25 mouse cellular contexts compared by ENCODE assay signal in the genomic region with DNA sequence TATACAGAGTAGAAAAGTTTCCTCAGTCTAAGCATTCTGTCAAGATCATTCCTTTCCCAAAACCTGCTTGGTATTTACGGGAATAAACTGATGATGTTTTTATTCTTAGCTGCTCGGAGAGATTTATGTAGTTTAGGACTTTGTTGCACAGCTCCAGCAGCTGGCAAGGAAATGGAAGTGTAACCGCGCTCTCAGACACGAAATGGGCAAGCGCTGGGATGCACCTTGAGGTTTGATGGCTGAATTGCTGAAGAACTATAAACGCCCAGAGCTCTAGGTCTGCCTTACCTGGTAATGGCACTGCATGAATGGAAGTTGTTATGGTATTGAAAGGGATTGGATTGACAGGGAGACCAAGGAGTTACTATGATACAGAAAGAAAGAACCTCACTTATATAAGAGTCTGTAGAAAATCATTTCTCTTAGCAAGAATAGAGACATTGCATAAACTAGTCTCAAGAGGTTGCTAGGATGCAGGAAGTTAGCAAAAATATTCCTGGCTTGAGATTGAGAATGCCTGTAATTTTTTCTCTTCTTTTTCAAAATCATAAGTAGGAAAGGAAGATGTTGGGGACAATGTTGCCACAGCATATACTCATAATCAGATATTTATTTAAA. TPM values are rescaled to one million over a fixed set of nuclear protein-coding genes. Genes with fewer than 3 reads are reported as not detected.
A peak's percentile ranks its signal among the peaks of the same experiment; 100 is the strongest.
DNase-seq lines count a peak whose midpoint lies in the region; ATAC-seq lines count a peak whose summit lies in the region.
"Had no signal": no experiment of that assay in that cellular context is flagged by ENCODE, and none has a peak within 500 bp of the region (broad histone marks: within the 10 kb centered on the region; RNA-seq: fewer than 3 reads in every experiment).

No protein-coding gene starts in this region.

- H3K36me3 ChIP-seq in heart, embryonic 12.5 days: no peaks in the 10 kb centered on the region
- H3K36me3 ChIP-seq: embryonic facial prominence, embryonic 12.5 days; embryonic facial prominence, embryonic 15.5 days; heart, embryonic 13.5 days had no signal

- no peak overlapping the region for H3K4me3 ChIP-seq in heart, embryonic 12.5 days
- H3K4me3 ChIP-seq: embryonic facial prominence, embryonic 12.5 days; embryonic facial prominence, embryonic 15.5 days; heart, embryonic 13.5 days had no signal

- no peak for DNase-seq in frontal cortex, postnatal 14 days (ENCODE audit: low spot score in 2 of 2)
- peak; percentile 4 to 21 for DNase-seq in left cerebral cortex, postnatal 14 days (ENCODE audit: low spot score in 2 of 2)
- DNase-seq in left cerebral cortex, postnatal 10 days (ENCODE audit: extremely low spot score in 1 of 2, low spot score in 2 of 2): no peak
- DNase-seq in right cerebral cortex, adult 2 months (ENCODE audit: low spot score in 2 of 2): peak; percentile 13 to 34
- DNase-seq in right cerebral cortex, postnatal 36 days (ENCODE audit: low spot score in 2 of 2): no peak
- DNase-seq: adrenal gland, adult 8-10 months; adrenal gland, postnatal 25 days; cerebellum, adult 2 months; cerebellum, adult 9-11 months; cerebellum, postnatal 25 days; forebrain, postnatal 0 days; gastrocnemius, postnatal 25 days; heart, adult 18-20 months; heart, postnatal 14 days; heart, postnatal 4 days had no signal

- 0 out of 2 replicates have a peak, but pooled peaks cover 2% of the 10 kb centered on the region for H3K9me3 ChIP-seq in heart, embryonic 12.5 days (replicated peaks)
- H3K9me3 ChIP-seq: embryonic facial prominence, embryonic 12.5 days; embryonic facial prominence, embryonic 15.5 days; heart, embryonic 13.5 days had no signal

- peak; percentile 97 for ATAC-seq in frontal cortex, adult (ENCODE audit: low TSS enrichment)
- ATAC-seq in heart, embryonic 12.5 days (ENCODE audit: insufficient number of reproducible peaks, low FRiP score): no peak
- ATAC-seq: activated CD4-positive, CD25-positive, alpha-beta regulatory T cell, adult 4 months; forebrain, embryonic 14.5 days; forebrain, postnatal 0 days; hindbrain, postnatal 0 days had no signal

- H3K4me1 ChIP-seq in heart, embryonic 12.5 days (replicated peaks): no peaks in the 10 kb centered on the region
- H3K4me1 ChIP-seq: embryonic facial prominence, embryonic 12.5 days; embryonic facial prominence, embryonic 15.5 days; heart, embryonic 13.5 days had no signal

- H3K9ac ChIP-seq in heart, embryonic 12.5 days: no peak overlapping the region
- H3K9ac ChIP-seq: embryonic facial prominence, embryonic 12.5 days; embryonic facial prominence, embryonic 15.5 days; forebrain, postnatal 0 days; heart, embryonic 13.5 days; hindbrain, embryonic 14.5 days had no signal

- intact Hi-C loops in left cerebral cortex, postnatal 14 days (cut with DNase I): loop anchor here (10.0 kb wide), 1 partner anchor 1706 kb away; no protein-coding TSS in a partner anchor
- intact Hi-C loops in left cerebral cortex, postnatal 10 days (cut with DNase I): loop anchor here (10.0 kb wide), 1 partner anchor 926 kb away; the partner anchor contains the start of gene Vwc2l

- H3K4me2 ChIP-seq in heart, embryonic 12.5 days: no peak overlapping the region
- H3K4me2 ChIP-seq: embryonic facial prominence, embryonic 12.5 days; embryonic facial prominence, embryonic 15.5 days; heart, embryonic 13.5 days; hindbrain, embryonic 14.5 days had no signal

- no peak overlapping the region for H3K27ac ChIP-seq in heart, embryonic 12.5 days (ENCODE audit: poor library complexity, severe bottlenecking)
- H3K27ac ChIP-seq: embryonic facial prominence, embryonic 12.5 days; embryonic facial prominence, embryonic 15.5 days; heart, embryonic 13.5 days; hindbrain, embryonic 14.5 days; hindbrain, postnatal 0 days had no signal

- H3K27me3 ChIP-seq in heart, embryonic 12.5 days (replicated peaks): no peaks in the 10 kb centered on the region
- H3K27me3 ChIP-seq: embryonic facial prominence, embryonic 12.5 days; embryonic facial prominence, embryonic 15.5 days; heart, embryonic 13.5 days had no signal

- 81% methylated on average over 7 of the region's 7 CpGs for WGBS in heart, embryonic 12.5 days

RNA-seq across cellular contexts. Expression of gene Spag16, which starts 27.7 kb away (rescaled TPM):
- under 1 TPM; 0.63 to 0.92 TPM for total RNA-seq in left cerebral cortex, postnatal 14 days (2021)
- total RNA-seq in left cerebral cortex, postnatal 10 days (2021): 1 to 10 TPM; 1.2 to 1.3 TPM
- polyA plus RNA-seq in heart, embryonic 12.5 days (2016; fragmentation: Nextera tagmentation; extraction: Ambion mirVana): 0.66 and 0.83 TPM in 2 replicates
- total RNA-seq: adrenal gland, adult 8-10 months; adrenal gland, postnatal 25 days; gastrocnemius, adult 8-10 months; gastrocnemius, postnatal 25 days had no signal

Comparison
In these comparisons a context has a peak if more than half of its experiments do, and no peak if none do; other contexts are left out.
1. DNase-seq: peak in left cerebral cortex, postnatal 14 days (2 of 2) and right cerebral cortex, adult 2 months (2 of 2); none in frontal cortex, postnatal 14 days (0 of 2), left cerebral cortex, postnatal 10 days (0 of 2) and right cerebral cortex, postnatal 36 days (0 of 2).